ENCODE assay signal across 8 mouse cellular contexts in genomic region chr5:142926204-142926939, GRCm38 (mm10). TPM values are rescaled to one million over a fixed set of nuclear protein-coding genes. Genes with fewer than 3 reads are reported as not detected.
DNase-seq lines count a peak whose midpoint lies in the region; ATAC-seq lines count a peak whose summit lies in the region.

No protein-coding gene starts in this region.

- 13% methylated on average over 13 of the region's 13 CpGs for WGBS in embryonic facial prominence, embryonic 12.5 days
- 17% methylated on average over 13 of the region's 13 CpGs for WGBS in neural tube, embryonic 13.5 days

- H3K4me1 ChIP-seq in embryonic facial prominence, embryonic 12.5 days: peaks cover 12% of the 10 kb centered on the region
- H3K4me1 ChIP-seq in neural tube, embryonic 13.5 days (replicated peaks): peaks cover 19% of the 10 kb centered on the region

- ATAC-seq in embryonic facial prominence, embryonic 12.5 days (ENCODE audit: insufficient number of reproducible peaks, insufficient read depth, low FRiP score, low TSS enrichment): no peak
- peak; percentile 45; the same call in 1 of the 2 replicates for ATAC-seq in neural tube, embryonic 13.5 days (ENCODE audit: low read depth)
- no peak for ATAC-seq in erythroblast, adult 5-6 weeks (replicated peaks; ENCODE audit: low FRiP score, poor library complexity, severe bottlenecking)

- no peaks in the 10 kb centered on the region for H3K27me3 ChIP-seq in embryonic facial prominence, embryonic 12.5 days
- H3K27me3 ChIP-seq in neural tube, embryonic 13.5 days: peaks cover 6% of the 10 kb centered on the region

- H3K9ac ChIP-seq in embryonic facial prominence, embryonic 12.5 days: no peak overlapping the region
- H3K9ac ChIP-seq in neural tube, embryonic 13.5 days: no peak overlapping the region

- H3K36me3 ChIP-seq in embryonic facial prominence, embryonic 12.5 days: no peaks in the 10 kb centered on the region
- no peaks in the 10 kb centered on the region for H3K36me3 ChIP-seq in neural tube, embryonic 13.5 days

- no peaks in the 10 kb centered on the region for H3K9me3 ChIP-seq in embryonic facial prominence, embryonic 12.5 days
- H3K9me3 ChIP-seq in neural tube, embryonic 13.5 days: no peaks in the 10 kb centered on the region

- H3K4me2 ChIP-seq in embryonic facial prominence, embryonic 12.5 days (replicated peaks): peak overlapping the region; percentile 19
- H3K4me2 ChIP-seq in neural tube, embryonic 13.5 days: no peak overlapping the region

- DNase-seq in urinary bladder, postnatal 25 days (ENCODE audit: low spot score): peak; percentile 36
- no peak for DNase-seq in urinary bladder, adult 18-20 months (ENCODE audit: low spot score in 2 of 2)
- DNase-seq in heart, postnatal 36 days: peak; percentile 67 to 68
- DNase-seq in liver: peak; percentile 80
- DNase-seq in layer of hippocampus, postnatal 14 days (ENCODE audit: low spot score in 2 of 2): no peak

- peak overlapping the region; percentile 50 for H3K27ac ChIP-seq in embryonic facial prominence, embryonic 12.5 days
- no peak overlapping the region for H3K27ac ChIP-seq in neural tube, embryonic 13.5 days (replicated peaks)

- intact Hi-C loops in heart, postnatal 36 days (cut with DNase I): no loop called here

- no peak overlapping the region for H3K4me3 ChIP-seq in embryonic facial prominence, embryonic 12.5 days
- no peak overlapping the region for H3K4me3 ChIP-seq in neural tube, embryonic 13.5 days

RNA-seq across cellular contexts. Expression of gene Actb, which starts 19.8 kb away (rescaled TPM):
- polyA plus RNA-seq in embryonic facial prominence, embryonic 12.5 days (2016; fragmentation: Nextera tagmentation; extraction: Ambion mirVana): 13,963 and 14,730 TPM in 2 replicates
- 100 to 1,000 TPM; 707 to 812 TPM for total RNA-seq in heart, postnatal 36 days (2021)
- 15,088 and 16,772 TPM in 2 replicates for polyA plus RNA-seq in neural tube, embryonic 13.5 days (2015; fragmentation: Nextera tagmentation; extraction: Ambion mirVana)
- 1,000 to 10,000 TPM; 3,650 to 3,993 TPM for total RNA-seq in layer of hippocampus, postnatal 14 days (2021)
- total RNA-seq in erythroblast, adult 5-6 weeks (2015; ENCODE audit: low replicate concordance): 4,143 and 4,236 TPM in 2 replicates
- total RNA-seq in erythroblast, adult 5-6 weeks (2017; ENCODE audit: low replicate concordance): 1,451 and 2,396 TPM in 2 replicates

RNA-seq across cellular contexts. Expression of gene Fbxl18, which starts 31.2 kb away (rescaled TPM):
- 14.6 and 16.5 TPM in 2 replicates for polyA plus RNA-seq in embryonic facial prominence, embryonic 12.5 days (2016; fragmentation: Nextera tagmentation; extraction: Ambion mirVana)
- total RNA-seq in heart, postnatal 36 days (2021): 1 to 10 TPM; 5.3 to 6.5 TPM
- polyA plus RNA-seq in neural tube, embryonic 13.5 days (2015; fragmentation: Nextera tagmentation; extraction: Ambion mirVana): 25.5 and 28.2 TPM in 2 replicates
- total RNA-seq in layer of hippocampus, postnatal 14 days (2021): 10 to 100 TPM; 43.1 to 46.7 TPM
- 0.84 and 8.3 TPM in 2 replicates for total RNA-seq in erythroblast, adult 5-6 weeks (2015; ENCODE audit: low replicate concordance)
- total RNA-seq in erythroblast, adult 5-6 weeks (2017; ENCODE audit: low replicate concordance): 0.56 and 1.4 TPM in 2 replicates

RNA-seq across cellular contexts. Expression of gene Fscn1, which starts 33.8 kb away (rescaled TPM):
- polyA plus RNA-seq in embryonic facial prominence, embryonic 12.5 days (2016; fragmentation: Nextera tagmentation; extraction: Ambion mirVana): 506 and 520 TPM in 2 replicates
- total RNA-seq in heart, postnatal 36 days (2021): 10 to 100 TPM; 26.5 to 37.6 TPM
- polyA plus RNA-seq in neural tube, embryonic 13.5 days (2015; fragmentation: Nextera tagmentation; extraction: Ambion mirVana): 517 and 659 TPM in 2 replicates
- 100 to 1,000 TPM; 304 to 311 TPM for total RNA-seq in layer of hippocampus, postnatal 14 days (2021)
- total RNA-seq in erythroblast, adult 5-6 weeks (2015; ENCODE audit: low replicate concordance): not detected in 2 replicates
- total RNA-seq in erythroblast, adult 5-6 weeks (2017; ENCODE audit: low replicate concordance): not detected in 2 replicates

Comparison
In these comparisons a context has a peak if more than half of its experiments do, and no peak if none do; other contexts are left out.
1. DNase-seq: peak in urinary bladder, postnatal 25 days (single experiment), heart, postnatal 36 days (2 of 2) and liver (single experiment); none in urinary bladder, adult 18-20 months (0 of 2) and layer of hippocampus, postnatal 14 days (0 of 2).
2. RNA of gene Fbxl18, which starts 31.2 kb away (total RNA-seq): 43.1 to 46.7 TPM in layer of hippocampus, postnatal 14 days; 0.56 to 8.3 TPM in erythroblast, adult 5-6 weeks and 5.3 to 6.5 TPM in heart, postnatal 36 days; every median in the first group is over 4 times any median in the second.
3. RNA of gene Fscn1, which starts 33.8 kb away (total RNA-seq): 304 to 311 TPM in layer of hippocampus, postnatal 14 days and 26.5 to 37.6 TPM in heart, postnatal 36 days; not detected in erythroblast, adult 5-6 weeks; every median in the first group is over 10 times any median in the second.